Mouse (Mus musculus) common myeloid progenitor, adult 5-6 weeks (primary cell): Measurements from ENCODE around the gene Cdhr4. TPM values are rescaled to one million over a fixed set of nuclear protein-coding genes. Genes with fewer than 3 reads are reported as not detected.

Experiments
- ATAC-seq: replicated peaks from 2 replicates; pipeline ENCODE4 v1.8.0; 2016; ENCODE audit warnings: low read depth, mild to moderate bottlenecking, moderate TSS enrichment, inconsistent platforms; ENCODE audit not compliant: poor library complexity, severe bottlenecking
- total RNA-seq: library from RNA; stranded (forward); fragments of 200-1000, 187-1606 nt; gene quantifications from 2 replicates; pipeline ENCODE4 v1.2.3, GENCODE M21; 2017

Cdhr4 gene
- total RNA-seq, 1 experiment from 2014 or later: 0.18 TPM

GRCm38 (mm10) chr9:107974491-107975171, 17.7 kb upstream of the Cdhr4 start:
- ATAC-seq: peak; percentile 33

DNA sequence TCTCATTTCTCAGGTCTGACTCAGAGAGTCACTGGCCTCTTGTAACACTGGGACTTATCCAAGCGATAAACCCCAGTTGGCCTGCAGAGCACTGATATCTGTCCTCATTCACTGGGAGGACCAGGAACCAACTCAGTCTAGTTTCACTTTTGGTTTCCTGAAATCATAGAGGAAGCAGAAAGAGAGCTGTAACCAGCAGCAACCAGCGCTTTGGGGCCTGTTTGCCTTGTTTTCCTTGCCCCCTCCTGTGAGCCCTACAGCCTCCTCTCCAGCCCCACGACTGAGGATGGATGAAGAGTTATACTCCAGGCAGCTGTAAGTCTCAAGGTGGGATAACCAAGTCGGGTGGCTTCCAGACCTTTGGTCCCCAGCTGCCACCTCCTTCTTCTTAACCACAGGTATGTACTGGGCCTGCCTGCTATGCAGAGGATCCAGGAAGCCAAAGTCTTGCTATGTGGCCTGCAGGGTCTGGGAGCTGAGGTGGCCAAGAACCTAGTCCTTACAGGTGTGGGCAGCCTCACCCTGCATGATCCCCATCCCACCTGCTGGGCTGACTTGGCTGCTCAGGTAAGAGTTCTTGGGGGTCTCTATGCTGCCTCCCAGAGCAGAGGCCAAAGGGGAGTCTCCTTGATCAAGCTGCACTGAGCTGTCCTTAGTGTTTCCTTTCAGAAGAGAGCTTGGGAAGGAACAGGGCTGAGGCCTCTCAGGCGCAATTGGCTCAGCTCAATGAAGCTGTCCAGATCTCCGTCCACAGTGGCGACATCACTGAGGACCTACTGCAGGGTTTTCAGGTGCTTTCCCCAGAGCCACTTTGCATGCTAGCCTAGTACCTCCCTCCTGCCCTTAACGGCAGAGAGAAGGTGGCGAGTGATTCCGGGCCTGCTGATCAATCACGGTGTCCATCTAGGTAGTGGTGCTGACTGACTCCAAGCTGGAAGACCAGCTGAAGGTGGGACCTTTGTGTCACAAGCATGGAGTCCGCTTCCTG, 16.6 kb upstream of the Cdhr4 start, which contains the start of gene Uba7:
Gene Uba7, plus strand, starts transcription at position 107 of the 988 bp plus-strand sequence.
- peak; percentile 57 for ATAC-seq

DNA sequence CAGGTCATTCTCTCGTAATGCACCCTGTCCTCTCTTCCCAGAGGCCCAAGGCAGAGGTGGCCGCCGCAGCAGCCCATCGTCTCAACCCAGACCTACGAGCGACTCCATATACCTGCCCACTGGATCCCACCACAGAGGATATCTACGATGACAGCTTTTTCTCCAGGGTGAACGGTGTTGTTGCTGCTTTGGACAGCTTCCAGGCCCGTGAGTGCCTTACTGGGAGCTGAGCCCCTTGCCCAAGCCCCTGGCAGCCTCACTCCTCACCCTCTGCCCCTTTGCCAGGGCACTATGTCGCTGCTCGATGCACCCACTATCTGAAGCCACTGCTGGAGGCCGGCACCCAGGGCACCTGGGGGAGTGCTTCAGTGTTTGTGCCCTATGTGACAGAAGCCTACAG, 13.5 kb upstream of the Cdhr4 start:
- ATAC-seq: no peak

- ATAC-seq: peak; percentile 4
These were observed 10.4 kb upstream of the Cdhr4 start for GRCm38 (mm10) chr9:107981684-107982605.

DNA sequence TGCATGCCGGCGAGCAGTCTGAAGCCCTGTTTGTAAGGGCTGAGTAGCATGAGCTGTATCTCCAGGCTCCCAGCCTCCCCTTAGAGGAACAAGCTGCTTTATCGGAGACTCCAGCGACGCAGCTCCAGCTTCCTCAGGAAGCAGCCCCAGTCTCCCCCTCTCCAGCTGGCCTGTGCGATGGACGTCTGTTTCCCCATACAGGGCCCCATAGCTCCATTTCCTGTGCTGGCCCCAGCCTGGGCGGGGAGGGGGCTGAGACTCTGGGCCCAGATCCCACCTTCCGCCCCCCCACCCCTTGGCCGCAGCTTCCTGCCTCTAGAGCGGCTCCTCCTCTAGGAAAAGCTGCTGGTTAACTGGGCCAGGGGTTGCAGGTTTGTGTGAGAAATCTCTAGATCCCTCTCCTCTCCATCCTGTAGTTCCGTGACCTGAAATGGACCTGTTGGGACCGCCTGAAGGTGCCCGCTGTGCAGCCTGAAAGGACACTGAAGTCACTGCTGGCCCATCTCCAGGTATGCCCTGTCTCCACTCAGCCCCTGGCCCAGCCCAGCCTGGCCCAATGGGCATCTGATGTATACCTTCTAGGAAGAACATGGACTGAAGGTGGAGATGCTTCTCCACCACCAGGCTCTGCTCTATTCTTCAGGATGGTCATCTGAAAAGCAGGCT, 9.5 kb upstream of the Cdhr4 start, which contains the start of gene Gm20661:
Gene Gm20661, plus strand, starts transcription at position 378 of the 666 bp plus-strand sequence.
- ATAC-seq: peak; percentile 57

GRCm38 (mm10) chr9:107983421-107983890, 8.8 kb upstream of the Cdhr4 start:
- peak; percentile 33 for ATAC-seq

GRCm38 (mm10) chr9:107984052-107984753, 8.1 kb upstream of the Cdhr4 start:
- ATAC-seq: no peak

- ATAC-seq: no peak
These were observed 7.6 kb upstream of the Cdhr4 start for GRCm38 (mm10) chr9:107984754-107985055.

GRCm38 (mm10) chr9:107985131-107986119, 6.9 kb upstream of the Cdhr4 start, which contains the start of gene Inka1:
Gene Inka1, minus strand, starts transcription at chr9:107985879.
- peak; percentile 26 for ATAC-seq

GRCm38 (mm10) chr9:107986376-107986775, 5.9 kb upstream of the Cdhr4 start:
- ATAC-seq: 0 out of 2 replicates have a peak, but pooled peaks have one; percentile 12

DNA sequence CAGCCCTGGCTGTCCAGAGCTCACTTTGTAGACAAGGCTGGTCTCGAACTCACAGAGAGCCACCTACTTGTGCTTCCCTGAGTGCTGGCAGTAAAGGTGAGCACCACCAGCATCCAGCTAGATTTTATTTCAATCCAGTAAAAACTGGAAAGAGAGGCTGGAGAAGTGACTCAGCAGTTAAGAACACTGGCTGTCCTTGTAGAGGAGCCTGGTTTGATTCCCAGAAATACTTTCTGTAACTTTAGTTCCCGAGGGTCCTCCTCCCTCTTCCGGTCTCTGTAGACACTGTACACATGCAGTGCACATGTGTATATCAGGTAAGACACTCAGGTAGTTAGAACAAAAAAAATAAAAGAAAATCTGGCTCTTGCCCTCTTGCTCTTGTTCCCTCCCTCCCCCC, 4.3 kb upstream of the Cdhr4 start:
- no peak for ATAC-seq

GRCm38 (mm10) chr9:107993013-107993412, 716 bp downstream of the Cdhr4 start:
- ATAC-seq: no peak

DNA sequence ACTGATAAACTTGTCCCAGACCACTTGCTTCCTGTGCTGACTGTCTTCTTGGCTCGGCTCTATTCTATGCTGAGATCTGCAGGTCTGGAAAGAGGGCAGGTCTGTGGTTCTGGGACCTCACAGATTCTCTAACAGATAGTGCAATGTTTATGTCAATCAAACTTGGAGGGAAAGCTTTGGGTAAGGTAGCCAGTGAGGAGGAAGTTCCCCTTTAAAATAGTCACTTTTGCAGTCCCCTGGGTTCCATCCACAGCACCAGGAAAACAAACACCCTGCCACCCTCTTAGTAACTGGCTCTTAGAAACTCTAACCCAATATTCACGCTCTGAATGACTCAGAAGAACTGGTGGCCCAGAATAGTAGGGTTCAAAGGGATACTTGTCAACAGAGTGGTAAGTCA, 2.2 kb downstream of the Cdhr4 start:
- ATAC-seq: peak; percentile 57

DNA sequence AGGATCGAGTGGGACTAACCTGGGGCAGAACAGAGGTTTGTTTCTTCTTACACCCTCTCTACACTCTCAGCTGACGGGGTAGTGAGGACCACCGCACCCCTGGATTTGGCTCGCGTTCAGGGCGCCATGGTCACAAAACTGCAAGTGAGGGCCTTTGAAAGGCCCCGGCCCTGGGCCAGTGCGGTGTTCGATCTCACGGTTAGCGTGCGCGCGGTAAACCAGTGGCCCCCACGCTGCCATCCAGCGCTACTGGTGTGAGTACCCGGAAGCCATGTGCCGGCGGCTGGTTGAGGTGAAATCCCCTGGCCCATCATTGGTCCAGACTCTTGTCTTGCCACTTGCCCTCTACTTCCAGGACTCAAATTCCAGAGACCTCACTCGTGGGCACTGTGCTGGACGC, 3.2 kb downstream of the Cdhr4 start:
- no peak for ATAC-seq

DNA sequence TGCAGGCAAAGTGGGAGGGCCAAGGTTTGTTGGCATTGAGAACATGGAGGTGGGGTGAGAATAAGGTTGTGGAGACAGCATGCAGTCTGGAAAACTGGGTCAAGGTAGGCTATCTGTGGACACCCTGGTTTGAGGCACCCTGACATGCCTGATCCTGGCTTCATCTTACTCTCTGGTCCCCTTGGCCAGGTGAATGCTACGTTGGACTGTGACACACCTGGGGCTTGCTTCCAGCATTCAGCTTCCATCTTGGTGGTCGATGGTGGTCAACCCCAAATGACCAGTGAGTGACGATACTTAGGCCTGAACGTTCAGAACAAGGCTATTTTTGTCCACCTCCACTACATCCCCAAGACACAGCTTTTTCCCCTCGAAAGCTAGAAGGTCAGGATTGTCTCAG, 3.8 kb downstream of the Cdhr4 start, which contains the start of gene Gm20662:
Gene Gm20662, plus strand, starts transcription at position 301 of the 400 bp plus-strand sequence.
- no peak for ATAC-seq

- ATAC-seq: peak; percentile 99
These were observed 9.8 kb downstream of the Cdhr4 start, which contains the start of gene Ip6k1 for GRCm38 (mm10) chr9:108001922-108002770. Gene Ip6k1, plus strand, starts transcription at chr9:108002501.
